Mouse (Mus musculus): ENCODE measurements around the gene Gm10406. TPM values are rescaled to one million over a fixed set of nuclear protein-coding genes. Genes with fewer than 3 reads are reported as not detected.

Gm10406 gene
- polyA plus RNA-seq (2021; fragmentation: Nextera tagmentation) = 0.38 and 0.43 TPM in 2 replicates
- long read RNA-seq, experiment 1, partial matches to known transcripts = 0 of 5 reads
- long read RNA-seq, experiment 1, other reads (novel, unspliced or antisense) = 4 of 5 reads
- long read RNA-seq, experiment 2, partial matches to known transcripts = 2 of 2 reads
- long read RNA-seq, experiment 2, other reads (novel, unspliced or antisense) = 0 of 2 reads

GRCm38 (mm10) chr14:7026781-7027749 lies at the start of gene Gm10406:
TSS of gene Gm10406 (minus strand) at chr14:7027449.

GRCm38 (mm10) chr14:7044870-7045269 lies 17.6 kb upstream of the Gm10406 start, which contains the start of gene Gm3685:
TSS of gene Gm3685 (minus strand) at chr14:7044970.

GRCm38 (mm10) chr14:6973718-6974117 lies 53.5 kb downstream of the Gm10406 start, which contains the start of gene Gm6356:
TSS of gene Gm6356 (minus strand) at chr14:6973818.

Other genes with a start within 250 kb of the Gm10406 start
- gene Gm3642, start 187.1 kb downstream of the Gm10406 start, polyA plus RNA-seq (2021; fragmentation: Nextera tagmentation) = not detected in 2 replicates
- 2.8 and 3.2 TPM in 2 replicates for gene Gm3667, start 137.5 kb downstream of the Gm10406 start, polyA plus RNA-seq (2021; fragmentation: Nextera tagmentation)
- gene Gm6356, start 53.6 kb downstream of the Gm10406 start, polyA plus RNA-seq (2021; fragmentation: Nextera tagmentation) = not detected in 2 replicates
- not detected in 2 replicates for gene Gm3685, start 17.5 kb upstream of the Gm10406 start, polyA plus RNA-seq (2021; fragmentation: Nextera tagmentation)
- 3.0 and 3.1 TPM in 2 replicates for gene Gm3696, start 73.2 kb upstream of the Gm10406 start, polyA plus RNA-seq (2021; fragmentation: Nextera tagmentation)
- gene Gm6676, start 98.0 kb upstream of the Gm10406 start, polyA plus RNA-seq (2021; fragmentation: Nextera tagmentation) = not detected in 2 replicates
- 3.6 and 4.7 TPM in 2 replicates for gene Gm3512, start 147.1 kb upstream of the Gm10406 start, polyA plus RNA-seq (2021; fragmentation: Nextera tagmentation)
- not detected in 2 replicates for gene Gm16434, start 167.1 kb upstream of the Gm10406 start, polyA plus RNA-seq (2021; fragmentation: Nextera tagmentation)
- gene Gm3727, start 237.3 kb upstream of the Gm10406 start, polyA plus RNA-seq (2021; fragmentation: Nextera tagmentation) = not detected in 2 replicates

All from left cerebral cortex, adult 6 months (tissue).